Mouse (Mus musculus) layer of hippocampus, postnatal 25 days (tissue): ENCODE measurements around the gene Gm17949. TPM values are rescaled to one million over a fixed set of nuclear protein-coding genes. Genes with fewer than 3 reads are reported as not detected.

ENCODE experiments used
- total RNA-seq, 2 experiments: library from RNA; stranded (reverse); gene quantifications; 2 replicates each; pipeline ENCODE4 v1.2.3; 2021

Gm17949 gene
- total RNA-seq, 2 experiments from 2014 or later = not detected

Other genes with a start within 250 kb of the Gm17949 start
- gene Dus3l, start 246.7 kb upstream of the Gm17949 start, total RNA-seq = 10 to 100 TPM; 61.1 to 73.0 TPM
- 1 to 10 TPM in 1 of 2 experiments, under 1 TPM in 1; 0.89 to 1.6 TPM for gene Prr22, start 241.2 kb upstream of the Gm17949 start, total RNA-seq
- 1 to 10 TPM; 3.8 to 4.4 TPM for gene Rfx2, start 180.5 kb upstream of the Gm17949 start, total RNA-seq
- not detected for gene Acsbg2, start 137.0 kb upstream of the Gm17949 start, total RNA-seq
- under 1 TPM; 0.10 to 0.14 TPM for gene 1700061G19Rik, start 136.0 kb upstream of the Gm17949 start, total RNA-seq
- 10 to 100 TPM; 66.7 to 79.9 TPM for gene Mllt1, start 76.1 kb upstream of the Gm17949 start, total RNA-seq
- gene Acer1, start 29.3 kb upstream of the Gm17949 start, total RNA-seq = not detected
- gene Clpp, start 21.2 kb upstream of the Gm17949 start, total RNA-seq = 10 to 100 TPM; 57.8 to 68.3 TPM
- 10 to 100 TPM; 22.8 to 24.1 TPM for gene Alkbh7, start 14.1 kb upstream of the Gm17949 start, total RNA-seq
- gene Pspn, start 11.5 kb upstream of the Gm17949 start, total RNA-seq = not detected
- gene Gtf2f1, start 181 bp upstream of the Gm17949 start, total RNA-seq = 10 to 100 TPM; 59.7 to 60.1 TPM
- gene Khsrp, start 20.1 kb downstream of the Gm17949 start, total RNA-seq = 100 to 1,000 TPM; 113 to 117 TPM
- under 1 TPM in 1 of 2 experiments, not detected in 1; 0.22 TPM for gene Slc25a41, start 30.2 kb downstream of the Gm17949 start, total RNA-seq
- gene Crb3, start 47.6 kb downstream of the Gm17949 start, total RNA-seq = under 1 TPM in 1 of 2 experiments, not detected in 1; 0.99 TPM
- gene Slc25a23, start 48.4 kb downstream of the Gm17949 start, total RNA-seq = 100 to 1,000 TPM; 351 to 373 TPM
- 1 to 10 TPM in 1 of 2 experiments, under 1 TPM in 1; 0.47 to 2.0 TPM for gene Dennd1c, start 67.0 kb downstream of the Gm17949 start, total RNA-seq
- 100 to 1,000 TPM; 633 to 647 TPM for gene Tubb4a, start 76.3 kb downstream of the Gm17949 start, total RNA-seq
- under 1 TPM; 0.54 to 0.85 TPM for gene Tnfsf9, start 93.9 kb downstream of the Gm17949 start, total RNA-seq
- under 1 TPM in 1 of 2 experiments, not detected in 1; 0.61 TPM for gene Cd70, start 138.3 kb downstream of the Gm17949 start, total RNA-seq
- not detected for gene Tnfsf14, start 182.7 kb downstream of the Gm17949 start, total RNA-seq
- 1 to 10 TPM in 1 of 2 experiments, under 1 TPM in 1; 0.98 to 1.3 TPM for gene C3, start 216.7 kb downstream of the Gm17949 start, total RNA-seq
- 10 to 100 TPM; 20.4 to 23.3 TPM for gene Gpr108, start 237.0 kb downstream of the Gm17949 start, total RNA-seq
- 1 to 10 TPM; 5.9 to 7.4 TPM for gene Trip10, start 238.0 kb downstream of the Gm17949 start, total RNA-seq